Mouse (Mus musculus) natural killer cell, adult 2 months (primary cell): ENCODE data around the gene Rph3a.
"Not testable (repeated sequence)": the region's sequence is repeated elsewhere in the genome, so short reads cannot be mapped to it uniquely, and the experiment has no call there.

Source experiments
- DNase-seq, 2 experiments: peaks; one replicate each; pipeline ENCODE4 v3.0.0; 2022; ENCODE audit warnings: low spot score in 2 of 2

Gene Rph3a

GRCm38 (mm10) chr5:120908196-120908920 is 101.5 kb downstream of the Rph3a start:
- DNase-seq: no peak

DNA sequence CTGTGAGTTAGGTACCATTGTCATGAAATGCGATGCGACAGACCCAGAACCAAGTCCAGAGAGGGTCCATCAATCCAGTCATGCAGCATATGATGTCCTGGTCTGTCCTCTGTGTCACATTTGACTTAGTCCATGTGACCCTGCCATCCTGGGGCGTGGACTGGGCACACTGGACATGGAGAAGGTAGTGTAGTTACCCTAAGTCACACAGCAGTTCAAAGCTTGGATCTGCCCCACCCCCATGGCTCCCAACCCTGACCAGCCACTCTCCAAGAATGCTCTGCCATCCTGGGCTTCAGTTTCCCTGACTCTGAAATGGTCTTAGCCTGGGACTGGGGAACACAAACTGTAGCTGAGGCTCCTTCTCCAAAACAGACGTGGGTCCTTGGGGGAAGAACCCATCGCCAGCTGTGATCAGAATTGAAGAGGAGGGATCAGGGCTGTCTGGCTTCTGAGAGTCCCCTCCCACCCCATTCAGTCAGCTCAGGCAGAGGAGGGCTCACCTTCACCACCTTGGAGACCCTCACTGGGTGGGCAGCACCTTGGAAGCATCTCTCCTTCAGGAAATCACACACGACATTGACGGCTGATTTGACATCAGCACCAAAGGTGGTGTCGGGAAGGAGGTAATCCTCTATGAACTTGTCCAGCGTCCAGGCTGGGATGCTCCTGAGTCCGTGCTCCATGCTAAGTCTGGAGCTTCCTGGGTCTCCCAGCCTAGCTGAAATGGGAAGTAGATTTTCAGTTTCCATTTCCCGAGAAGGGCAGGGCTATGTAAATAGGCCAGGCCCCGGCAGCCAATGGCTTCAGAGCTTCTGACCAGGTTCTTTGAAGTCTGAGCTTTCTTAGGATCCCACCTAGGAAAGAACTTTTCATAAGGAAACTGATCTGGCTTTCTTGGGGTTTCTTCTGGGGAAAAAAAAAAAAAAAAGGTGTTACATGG is 102.8 kb downstream of the Rph3a start, which contains the start of gene Oas1a:
TSS of gene Oas1a (minus strand) at position 731 of the 943 bp plus-strand sequence.
- not testable (repeated sequence) for DNase-seq

GRCm38 (mm10) chr5:120902056-120902455 is 107.8 kb downstream of the Rph3a start:
- DNase-seq: no peak

- no peak for DNase-seq
Measured at GRCm38 (mm10) chr5:120900666-120901065, 109.2 kb downstream of the Rph3a start.

- no peak for DNase-seq
Measured at GRCm38 (mm10) chr5:120898726-120899125, 111.2 kb downstream of the Rph3a start.

DNA sequence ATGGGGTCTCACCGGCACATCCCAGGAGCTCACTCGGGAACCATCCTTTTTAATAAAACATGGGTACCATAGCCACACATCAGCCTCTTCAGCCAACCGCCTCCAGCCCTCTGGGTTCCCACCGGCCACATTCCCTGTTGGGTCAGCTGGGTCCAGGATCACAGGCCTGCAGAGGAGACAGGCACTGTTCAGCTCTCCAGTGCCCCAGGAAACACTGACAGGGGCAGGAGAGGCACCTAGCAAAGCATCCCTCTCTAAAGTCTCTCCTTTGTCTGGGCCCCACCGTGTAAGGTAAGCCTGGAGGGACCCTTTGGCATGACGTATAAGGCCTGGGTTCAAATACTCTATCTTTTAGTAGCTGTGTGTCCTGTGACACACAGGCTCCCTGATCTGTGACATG is 111.6 kb downstream of the Rph3a start:
- no peak for DNase-seq

DNA sequence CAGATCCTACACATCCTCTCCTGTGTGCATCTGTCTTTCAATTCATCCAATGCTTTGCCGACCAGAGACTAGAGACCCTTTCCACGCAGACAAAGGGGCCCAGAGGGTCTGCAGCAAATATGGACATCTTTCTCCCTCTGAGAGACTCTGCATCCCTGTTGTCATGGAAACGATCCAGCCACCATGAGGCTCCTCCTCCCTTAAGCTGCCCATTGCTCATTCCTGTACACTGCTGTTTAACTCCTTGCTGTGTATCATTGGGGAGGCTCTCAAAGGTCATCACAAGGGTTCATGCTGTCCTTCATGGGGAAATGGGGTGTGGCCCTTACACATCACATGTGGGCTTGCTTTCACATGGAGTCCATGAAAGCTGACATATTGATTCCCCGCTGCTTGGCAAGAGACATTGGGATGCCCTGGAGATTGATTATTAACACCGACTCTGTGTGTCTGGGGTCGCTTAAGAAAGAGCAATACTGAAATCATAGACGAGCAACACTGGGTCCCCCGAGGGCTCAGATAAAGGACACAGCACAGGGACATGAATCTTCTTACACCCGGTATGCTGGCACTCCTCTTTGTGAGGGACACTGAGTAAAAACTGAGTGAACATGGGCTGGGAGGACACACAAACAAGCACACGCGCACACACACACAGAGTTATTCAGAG is 114.5 kb downstream of the Rph3a start:
- DNase-seq: no peak

DNA sequence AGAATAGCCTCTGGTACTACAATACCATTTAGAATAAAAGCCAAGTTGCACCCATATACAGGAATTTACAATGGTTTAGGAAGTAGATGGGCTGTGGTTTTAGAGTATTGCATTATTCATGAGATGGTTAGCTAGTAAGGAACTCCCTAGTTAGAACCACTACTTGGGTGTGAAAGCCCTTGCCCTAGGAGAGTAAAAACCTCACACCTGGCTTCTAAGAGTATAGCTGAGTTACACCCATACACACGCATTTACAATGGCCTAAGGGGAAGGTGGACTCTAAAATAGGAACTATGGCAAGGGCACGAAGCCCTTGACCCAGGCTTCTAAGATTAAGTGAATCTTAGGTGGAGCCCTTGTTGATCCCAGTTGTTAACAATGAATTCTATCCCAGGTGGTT is 115.2 kb downstream of the Rph3a start:
- DNase-seq: not testable (repeated sequence)

DNA sequence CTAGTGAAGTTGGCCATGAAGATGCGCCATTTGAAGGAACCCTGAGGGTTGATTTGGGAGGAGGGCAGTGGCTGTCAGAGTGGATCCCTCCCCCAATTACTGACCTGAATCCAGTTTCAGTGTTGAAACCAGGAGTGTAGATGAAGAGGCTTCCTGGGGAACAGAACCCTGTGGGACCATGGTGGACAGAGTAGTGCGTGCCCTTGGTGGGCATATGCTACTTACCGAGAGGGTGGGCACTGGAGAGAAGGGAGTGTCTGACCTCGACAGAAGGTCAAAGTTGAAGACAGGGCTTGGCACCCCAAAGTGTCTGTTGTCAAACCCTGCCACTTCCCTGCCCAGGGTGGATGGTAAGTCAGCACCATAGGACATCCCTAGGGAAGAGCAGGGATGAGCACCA is 116.0 kb downstream of the Rph3a start:
- not testable (repeated sequence) for DNase-seq

DNA sequence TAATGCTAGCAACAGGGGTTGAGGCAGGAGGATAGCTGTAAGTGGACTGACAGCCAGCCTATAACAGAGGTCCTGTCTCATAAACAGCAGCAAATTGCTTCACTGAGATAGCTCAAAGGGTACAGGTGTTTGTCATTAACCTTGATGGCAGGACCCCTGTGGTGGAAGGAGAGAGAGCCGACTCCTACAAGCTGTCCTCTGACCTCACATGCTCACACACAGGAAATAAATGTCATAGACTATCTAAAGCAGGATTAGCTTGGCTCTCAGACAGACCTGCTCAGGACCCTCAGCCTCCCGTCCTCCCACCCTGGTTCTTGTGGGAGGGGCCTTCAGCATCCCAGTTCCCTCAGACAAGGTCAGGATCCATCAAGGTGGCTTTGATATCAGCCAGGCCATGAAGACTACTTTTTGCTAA is 117.6 kb downstream of the Rph3a start:
- DNase-seq: no peak

DNA sequence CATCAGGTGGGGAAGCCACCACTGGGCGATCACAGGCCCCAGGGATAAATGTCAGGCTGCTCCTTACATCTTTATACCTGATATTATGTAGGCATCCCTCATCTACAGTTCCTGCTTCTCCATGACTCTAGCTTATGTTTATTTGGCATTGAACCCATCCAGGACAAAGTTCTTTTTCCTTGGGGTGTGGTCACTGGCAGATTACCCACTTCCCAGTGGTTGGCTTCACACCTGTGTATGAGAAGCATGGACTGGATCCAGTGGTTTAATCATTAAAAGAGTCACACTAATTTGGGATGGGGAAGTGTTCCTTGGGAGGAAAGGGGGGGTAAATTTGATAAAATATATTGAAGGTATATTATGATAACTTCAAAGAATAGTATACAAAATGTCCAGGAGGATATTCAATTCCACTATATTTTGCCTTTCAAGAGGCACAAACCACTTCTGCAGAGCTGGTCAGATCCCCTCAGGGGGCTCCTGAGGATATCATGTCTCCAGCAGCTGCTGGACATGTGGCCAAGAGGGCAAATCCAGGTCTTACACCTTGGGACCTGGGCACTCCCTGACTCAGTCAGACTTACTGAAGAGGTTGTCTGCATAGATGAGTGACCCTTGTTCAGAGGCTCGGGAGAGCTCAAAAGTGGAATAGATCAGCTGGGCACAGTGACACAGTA is 118.2 kb downstream of the Rph3a start:
- DNase-seq: not testable (repeated sequence)

- DNase-seq: no peak
Measured at GRCm38 (mm10) chr5:120890991-120891390, 118.9 kb downstream of the Rph3a start.
